Mouse (Mus musculus) liver, adult 2 months (tissue): ENCODE results near the gene Tspan17. TPM values are rescaled to one million over a fixed set of nuclear protein-coding genes. Genes with fewer than 3 reads are reported as not detected.
A peak's percentile ranks its signal among the peaks of the same experiment; 100 is the strongest.

Experiments used
- DNase-seq: peaks from one replicate; pipeline ENCODE4 v3.0.0-alpha.2; 2011; ENCODE audit warnings: low read depth, low spot score; ENCODE audit errors: extremely low read depth
- H3K27ac ChIP-seq: fragments of 200-500 bp; replicated peaks from 2 replicates; pipeline ENCODE4 v1.5.1; 2012; ENCODE audit warnings: low read depth, mild to moderate bottlenecking, control low read depth, inconsistent platforms, low read length; ENCODE audit not compliant: insufficient read depth
- H3K27me3 ChIP-seq: fragments of 200-500 bp; 2 replicates; pipeline ENCODE4 v1.6.1; 2012; ENCODE audit warnings: mild to moderate bottlenecking, moderate library complexity, low read length, inconsistent platforms; ENCODE audit not compliant: control insufficient read depth, insufficient read depth
- H3K36me3 ChIP-seq: fragments of 200-500 bp; 2 replicates; pipeline ENCODE4 v1.6.1; 2012; ENCODE audit warnings: low read length, inconsistent platforms; ENCODE audit not compliant: control insufficient read depth, insufficient read depth
- H3K4me1 ChIP-seq: fragments of 200-500 bp; 2 replicates; pipeline ENCODE4 v1.6.1; 2011; ENCODE audit warnings: low read length; ENCODE audit not compliant: control insufficient read depth, insufficient read depth
- H3K4me3 ChIP-seq: fragments of 200-500 bp; 2 replicates; pipeline ENCODE4 v1.5.1; 2011; ENCODE audit warnings: low read depth, mild to moderate bottlenecking, control low read depth, low read length, moderate library complexity; ENCODE audit not compliant: insufficient read depth
- H3K79me2 ChIP-seq: fragments of 200-500 bp; 2 replicates; pipeline ENCODE4 v1.6.1; 2012; ENCODE audit warnings: inconsistent platforms, mild to moderate bottlenecking, low read length, moderate library complexity; ENCODE audit not compliant: control insufficient read depth, insufficient read depth
- H3K9ac ChIP-seq: fragments of 200-500 bp; 2 replicates; pipeline ENCODE4 v1.6.1; 2012; ENCODE audit warnings: low read depth, mild to moderate bottlenecking, control low read depth, inconsistent platforms, low read length
- CTCF ChIP-seq: fragments of 200-500 bp; IDR thresholded peaks from 2 replicates; pipeline ENCODE4 v1.5.1; 2011; ENCODE audit warnings: low read depth, low read length, control low read depth
- POLR2A ChIP-seq: fragments of 200-500 bp; IDR thresholded peaks from 2 replicates; pipeline ENCODE4 v1.6.1; 2011; ENCODE audit warnings: low read length, control low read depth; ENCODE audit not compliant: insufficient read depth; ENCODE audit errors: extremely low read depth
- WGBS: fragments of 180-500 bp; shearing (Covaris S2); methylation state at CpG from one replicate; pipeline ENCODE4 v1.1.7; 2018; 5-methylcytosine and 5-hydroxymethylcytosine counted together
- polyA plus RNA-seq: library from polyadenylated mRNA; depleted of rRNA; stranded (reverse); fragments of >200 nt; gene quantifications from 2 replicates; pipeline ENCODE4 v1.2.3, GENCODE M21; 2012
- total RNA-seq: library from RNA; depleted of rRNA; stranded (reverse); fragments of >200 nt; gene quantifications from 2 replicates; pipeline ENCODE4 v1.2.3, GENCODE M21; 2014

Gene Tspan17
- total and polyA plus RNA-seq, 2 experiments, result 0.74 to 1.4 TPM

- H3K27me3 ChIP-seq, result 0 out of 2 replicates have a peak, but pooled peaks cover 3% of the 10 kb centered on the region
- peak; percentile 3 for DNase-seq
- H3K36me3 ChIP-seq, result no peaks in the 10 kb centered on the region
- peaks cover 4% of the 10 kb centered on the region; the same call in 1 of the 2 replicates for H3K4me1 ChIP-seq
- 3% methylated on average over 37 of the region's 38 CpGs for WGBS
- peak overlapping the region; percentile 49 for H3K9ac ChIP-seq
- peak overlapping the region; percentile 61 for H3K4me3 ChIP-seq
- H3K79me2 ChIP-seq, result no peaks in the 10 kb centered on the region
- no peak overlapping the region for H3K27ac ChIP-seq
- TF ChIP-seq POLR2A, result no peak
- TF ChIP-seq CTCF, result no peak
Observed at GRCm38 (mm10) chr13:54789561-54790397, 602 bp downstream of the Tspan17 start.

DNA sequence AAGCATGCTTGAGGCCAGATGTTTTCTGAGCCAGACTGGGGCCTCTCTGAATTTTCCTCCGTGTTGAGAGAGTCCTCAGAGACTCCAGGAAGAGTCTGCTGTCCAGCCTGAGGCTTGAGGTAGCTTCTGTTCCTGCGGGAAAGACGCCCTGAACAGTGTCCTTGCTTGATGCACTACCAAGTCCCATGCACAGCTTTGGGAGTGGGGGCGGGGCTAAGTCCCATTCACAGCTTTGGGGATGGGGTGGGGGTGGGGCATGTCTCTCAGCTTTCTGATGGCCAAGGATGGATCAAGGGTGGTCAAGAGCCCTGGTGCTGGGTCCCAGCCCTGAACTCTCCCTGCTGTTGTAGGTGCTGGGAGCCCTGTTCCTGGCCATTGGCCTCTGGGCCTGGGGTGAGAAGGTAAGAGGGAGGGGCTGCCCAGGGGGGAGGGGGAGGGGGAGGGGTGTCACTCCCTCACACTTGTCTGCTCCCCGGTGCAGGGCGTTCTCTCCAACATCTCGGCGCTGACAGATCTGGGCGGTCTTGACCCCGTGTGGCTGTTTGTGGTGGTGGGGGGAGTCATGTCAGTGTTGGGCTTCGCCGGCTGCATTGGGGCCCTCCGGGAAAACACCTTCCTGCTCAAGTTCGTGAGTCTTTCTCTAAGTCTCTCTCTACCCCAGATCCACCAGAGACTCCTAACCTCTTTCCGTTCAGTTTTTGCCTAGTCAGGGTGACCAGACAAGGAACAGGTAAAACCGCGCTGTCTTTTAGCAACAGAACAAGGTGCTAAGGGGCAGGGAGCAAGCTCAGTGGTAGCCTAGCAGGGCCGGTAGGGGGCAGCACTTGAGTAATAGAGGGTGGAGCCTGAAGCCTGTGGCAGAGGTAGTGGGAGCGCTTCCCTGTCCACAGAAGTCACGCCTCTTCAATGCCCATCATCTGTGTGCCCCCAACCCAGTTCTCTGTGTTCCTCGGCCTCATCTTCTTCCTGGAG, 3.4 kb downstream of the Tspan17 start:
- H3K27me3 ChIP-seq, result 0 out of 2 replicates have a peak, but pooled peaks cover 3% of the 10 kb centered on the region
- H3K4me3 ChIP-seq, result no peak overlapping the region
- no peak for DNase-seq
- H3K27ac ChIP-seq, result no peak overlapping the region
- H3K4me1 ChIP-seq, result peaks cover 4% of the 10 kb centered on the region; the same call in 1 of the 2 replicates
- H3K9ac ChIP-seq, result no peak overlapping the region
- no peaks in the 10 kb centered on the region for H3K36me3 ChIP-seq
- no peaks in the 10 kb centered on the region for H3K79me2 ChIP-seq
- 40% methylated on average over 21 of the region's 21 CpGs for WGBS
- TF ChIP-seq CTCF (peak; percentile 37; the same call in 1 of the 2 replicates), POLR2A (no peak)

- DNase-seq, result no peak
- Histone ChIP-seq H3K27me3 (0 out of 2 replicates have a peak, but pooled peaks cover 3% of the 10 kb centered on the region), H3K27ac (no peak overlapping the region), H3K9ac (no peak overlapping the region), H3K4me3 (no peak overlapping the region), H3K79me2 (no peaks in the 10 kb centered on the region), H3K36me3 (no peaks in the 10 kb centered on the region), H3K4me1 (peaks cover 4% of the 10 kb centered on the region; the same call in 1 of the 2 replicates)
- no peak for TF ChIP-seq POLR2A
- no peak for TF ChIP-seq CTCF
- WGBS, result 84% methylated on average over 16 of the region's 16 CpGs
Observed at GRCm38 (mm10) chr13:54794002-54794577, 4.9 kb downstream of the Tspan17 start.

DNA sequence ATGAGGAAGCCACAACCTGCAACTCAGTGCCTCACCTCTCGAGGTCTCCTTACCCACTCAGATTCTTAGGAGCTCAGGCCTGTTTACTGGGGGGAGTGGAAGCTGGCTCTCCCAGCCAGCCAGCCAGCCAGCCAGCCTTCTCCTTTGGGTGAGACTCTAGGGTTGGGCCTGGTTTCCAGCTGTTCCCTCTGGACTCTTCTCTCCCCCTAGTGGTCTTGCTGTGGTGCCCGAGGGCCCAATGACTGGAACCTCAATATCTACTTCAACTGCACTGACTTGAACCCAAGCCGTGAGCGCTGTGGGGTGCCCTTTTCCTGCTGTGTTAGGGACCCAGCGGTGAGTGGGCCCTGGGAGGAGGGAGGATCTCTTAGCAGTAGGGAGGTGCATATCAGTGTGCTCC, 5.7 kb downstream of the Tspan17 start:
- 50% methylated on average over 5 of the region's 5 CpGs for WGBS

DNA sequence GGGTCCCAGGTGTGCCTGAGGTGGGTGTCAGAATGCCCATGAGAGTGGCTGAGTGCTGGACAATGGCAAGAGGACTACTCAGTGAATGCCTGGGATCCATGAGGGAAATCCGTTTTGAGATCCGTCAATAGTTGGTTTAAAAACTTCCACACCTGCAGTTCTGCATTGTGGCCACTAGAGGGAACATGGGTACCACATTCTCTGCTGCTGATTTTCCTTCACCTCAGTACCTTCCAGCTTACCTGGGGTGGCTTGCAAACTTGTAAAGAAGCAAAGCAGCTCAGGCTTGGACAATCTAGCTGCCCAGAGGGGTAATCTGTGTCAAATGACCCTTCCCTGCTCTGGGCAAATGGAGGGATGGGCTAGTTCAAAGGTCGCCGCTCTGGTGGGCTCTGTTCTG, 8.2 kb downstream of the Tspan17 start:
- Histone ChIP-seq H3K79me2 (no peaks in the 10 kb centered on the region), H3K27me3 (no peaks in the 10 kb centered on the region), H3K27ac (no peak overlapping the region), H3K4me1 (no peaks in the 10 kb centered on the region), H3K36me3 (no peaks in the 10 kb centered on the region), H3K9ac (no peak overlapping the region), H3K4me3 (no peak overlapping the region)
- 46% methylated on average over 4 of the region's 4 CpGs for WGBS
- DNase-seq, result peak; percentile 25
- TF ChIP-seq POLR2A, result no peak
- peak; percentile 66 for TF ChIP-seq CTCF

More for the DNA sequence above, 5.7 kb downstream of the Tspan17 start:
- Histone ChIP-seq H3K79me2 (no peaks in the 10 kb centered on the region), H3K4me3 (no peak overlapping the region), H3K36me3 (no peaks in the 10 kb centered on the region), H3K9ac (no peak overlapping the region), H3K4me1 (peaks cover 4% of the 10 kb centered on the region; the same call in 1 of the 2 replicates), H3K27ac (no peak overlapping the region), H3K27me3 (0 out of 2 replicates have a peak, but pooled peaks cover 3% of the 10 kb centered on the region)
- DNase-seq, result no peak
- no peak for TF ChIP-seq CTCF
- TF ChIP-seq POLR2A, result no peak
